Mouse (Mus musculus): ENCODE measurements around the gene Wnt6.

GRCm38 (mm10) chr1:74737500-74737899, 34.2 kb upstream of the Wnt6 start:
- TF ChIP-seq CTCF (IDR thresholded peaks at IDR 0.05; ENCODE audit: control insufficient read depth, insufficient read depth, low read length) (no peak), POLR2A (IDR thresholded peaks at IDR 0.05; ENCODE audit: borderline replicate concordance, control insufficient read depth, low read depth, low read length) (no peak)

Data from bone marrow, adult 2 months (tissue).